Mouse (Mus musculus) brain, embryonic 14.5 days (tissue): ENCODE measurements around the gene Dyrk1a.

Source experiments
- CTCF ChIP-seq: fragments of 200-500 bp; IDR thresholded peaks from 2 replicates; pipeline ENCODE4 v1.5.1; 2012; ENCODE audit warnings: inconsistent platforms, mild to moderate bottlenecking, moderate library complexity, borderline replicate concordance; ENCODE audit not compliant: insufficient read depth, insufficient read length; ENCODE audit errors: extremely low read depth
- POLR2A ChIP-seq: fragments of 200-500 bp; IDR thresholded peaks from 2 replicates; pipeline ENCODE4 v1.6.1; 2012; ENCODE audit warnings: mild to moderate bottlenecking, inconsistent platforms, borderline replicate concordance; ENCODE audit not compliant: poor library complexity, insufficient read depth, insufficient read length, severe bottlenecking; ENCODE audit errors: extremely low read depth

- TF ChIP-seq CTCF (no peak), POLR2A (no peak)
These were observed 101.5 kb downstream of the Dyrk1a start for GRCm38 (mm10) chr16:94671313-94671712.
